Mouse (Mus musculus) cerebellum, postnatal 14 days (tissue): ENCODE measurements at regions not wholly inside any gene's neighbourhood (a gene's known extent, or its start where the extent isn't known, plus 50 kb on each side); places are given as distances from the start of the nearest gene placed in this dataset.
A peak's percentile ranks its signal among the peaks of the same experiment; 100 is the strongest.

Source experiments
- DNase-seq, 2 experiments: peaks; one replicate each; pipeline ENCODE4 v3.0.0; 2021; ENCODE audit warnings: mixed read lengths in 2 of 2

DNA sequence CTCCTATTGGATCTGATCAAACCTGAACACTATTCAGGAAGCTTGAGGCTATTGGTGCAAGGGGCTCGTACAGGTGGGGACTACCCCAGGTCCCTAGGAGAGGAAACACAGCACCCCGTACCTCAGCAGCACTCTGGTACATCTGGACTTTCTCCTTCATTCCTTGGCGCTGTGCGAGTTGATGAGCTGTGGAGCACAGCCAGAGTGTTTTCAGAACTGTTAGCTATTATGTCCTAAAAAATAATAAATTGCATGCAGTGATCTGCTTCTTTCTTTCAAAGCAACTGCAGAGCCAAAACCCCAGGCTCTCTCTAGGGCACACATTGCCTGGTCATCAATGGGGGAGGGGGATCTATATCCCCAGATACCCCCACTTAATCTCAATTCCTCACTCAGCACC is 122.6 kb downstream of the Gm12728 start:
- no peak for DNase-seq

DNA sequence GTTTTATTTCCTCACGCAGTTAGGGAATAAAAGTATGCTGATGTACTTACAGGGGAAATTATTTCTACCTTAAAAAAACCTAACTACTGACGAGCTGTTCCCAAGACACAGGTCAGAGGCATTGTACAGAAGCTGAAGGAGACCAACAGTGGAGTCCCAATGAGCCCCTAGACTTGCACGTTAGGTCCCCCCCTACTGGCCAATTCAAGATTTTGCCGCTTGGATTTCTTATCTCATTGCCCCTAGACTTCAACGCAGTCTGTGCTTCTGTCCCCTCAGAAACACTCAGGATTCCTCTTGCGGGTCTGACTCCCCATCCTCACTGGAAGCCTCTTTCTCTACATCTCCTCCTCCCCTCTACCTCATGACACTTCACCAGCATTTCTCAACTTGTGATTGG is 125.3 kb downstream of the Gm12728 start:
- peak; percentile 48 for DNase-seq

DNA sequence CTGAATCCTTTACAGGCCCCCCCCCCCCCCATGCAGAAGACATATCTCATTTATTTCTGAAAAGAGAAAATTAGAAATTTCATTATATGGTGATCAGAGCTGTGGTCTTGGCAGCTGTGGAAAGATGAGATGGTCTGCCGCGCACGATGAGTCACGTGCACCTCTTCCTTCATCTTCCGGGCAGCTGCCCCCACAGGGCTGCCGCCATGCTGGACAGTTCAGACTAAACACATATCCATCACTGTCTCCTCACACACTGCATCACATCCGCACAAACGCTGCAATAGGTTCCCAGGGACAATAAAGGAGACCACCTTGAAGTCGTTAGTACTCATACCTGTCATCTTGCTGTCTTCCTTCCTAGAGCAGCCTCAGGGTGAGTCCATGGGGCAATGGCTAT is 126.6 kb downstream of the Gm12728 start:
- DNase-seq: no peak

DNA sequence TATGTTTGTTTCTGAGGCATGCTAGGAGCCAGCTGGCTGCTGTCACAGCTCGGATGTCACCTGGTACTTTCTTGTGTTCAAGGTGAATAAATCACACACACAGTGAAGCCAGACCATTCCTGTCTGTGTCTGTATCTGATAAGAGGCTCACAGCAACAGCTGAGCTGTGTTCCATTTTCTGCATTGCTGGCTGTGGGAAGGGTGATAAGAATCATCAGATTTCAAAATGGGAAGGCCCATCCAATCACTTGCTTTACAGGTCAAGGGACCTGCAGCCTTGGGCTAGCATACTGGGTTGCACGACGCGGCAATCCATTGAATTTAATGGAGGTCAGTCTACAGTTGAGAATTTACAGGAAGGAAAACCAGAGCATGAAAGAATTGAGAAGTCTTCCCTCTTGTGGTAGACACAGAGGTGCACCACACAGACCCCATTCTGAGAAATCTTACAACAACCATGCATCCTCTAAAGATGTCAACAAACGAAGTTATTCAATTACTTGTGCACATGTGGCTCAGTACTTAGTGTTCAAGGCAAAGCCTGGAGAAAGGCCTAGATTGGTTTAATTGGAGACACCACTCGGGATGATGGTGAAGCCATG is 135.2 kb downstream of the Gm12728 start:
- no peak for DNase-seq

DNA sequence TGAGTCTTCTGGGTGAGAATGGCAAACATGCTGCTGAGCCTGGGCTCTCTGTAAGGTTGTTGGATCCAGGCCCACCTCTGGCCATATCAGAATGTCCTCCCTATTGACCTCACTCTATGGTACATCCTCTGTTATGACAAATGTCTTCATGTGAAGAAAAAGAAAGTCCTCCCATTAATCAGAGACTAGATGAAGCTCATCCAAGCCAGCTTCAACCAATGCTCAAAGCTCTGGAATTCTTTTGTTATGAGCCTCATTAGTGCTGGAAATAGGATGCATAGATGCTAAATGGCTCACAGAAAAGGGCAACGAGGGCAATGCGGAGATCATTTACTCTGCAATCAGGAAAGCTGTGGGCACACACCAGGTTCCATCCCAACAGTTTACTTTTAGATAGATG is 135.8 kb downstream of the Gm12728 start:
- no peak for DNase-seq

DNA sequence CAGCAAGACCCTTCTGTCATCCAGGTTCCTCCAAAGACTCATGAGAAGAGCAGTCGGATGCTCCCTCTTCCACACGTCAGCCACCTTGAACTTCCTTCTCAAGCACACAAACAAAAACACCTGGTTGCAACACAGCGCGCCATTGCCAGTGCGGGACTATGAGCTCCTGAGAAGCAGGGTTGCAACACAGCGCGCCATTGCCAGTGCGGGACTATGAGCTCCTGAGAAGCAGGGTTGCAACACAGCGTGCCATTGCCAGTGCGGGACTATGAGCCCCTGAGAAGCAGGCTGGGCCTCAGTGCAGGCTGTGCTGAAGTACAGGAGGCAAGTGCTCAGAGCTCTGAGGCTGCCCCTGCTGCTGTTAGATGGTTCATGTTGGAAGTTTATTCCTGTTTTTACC is 140.0 kb downstream of the Gm12728 start:
- no peak for DNase-seq

DNA sequence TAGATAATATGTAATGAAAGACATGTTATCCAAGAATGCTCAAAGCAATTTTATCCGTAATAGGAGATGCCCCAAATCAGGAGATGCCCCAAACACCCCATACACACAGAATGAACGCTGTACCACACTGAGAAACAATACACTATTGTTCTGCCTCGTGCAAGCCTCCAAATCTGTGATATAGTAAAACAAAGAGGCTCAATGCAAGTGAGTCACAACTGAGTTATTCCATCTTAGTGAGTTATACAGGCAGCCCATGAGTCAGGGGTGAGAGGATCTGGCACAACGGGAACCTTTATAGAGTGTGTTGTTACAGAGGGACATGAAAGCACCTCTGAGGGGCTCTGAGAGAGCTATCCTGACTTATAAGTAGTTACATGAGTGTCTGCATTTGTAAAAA is 145.3 kb downstream of the Gm12728 start:
- DNase-seq: no peak

DNA sequence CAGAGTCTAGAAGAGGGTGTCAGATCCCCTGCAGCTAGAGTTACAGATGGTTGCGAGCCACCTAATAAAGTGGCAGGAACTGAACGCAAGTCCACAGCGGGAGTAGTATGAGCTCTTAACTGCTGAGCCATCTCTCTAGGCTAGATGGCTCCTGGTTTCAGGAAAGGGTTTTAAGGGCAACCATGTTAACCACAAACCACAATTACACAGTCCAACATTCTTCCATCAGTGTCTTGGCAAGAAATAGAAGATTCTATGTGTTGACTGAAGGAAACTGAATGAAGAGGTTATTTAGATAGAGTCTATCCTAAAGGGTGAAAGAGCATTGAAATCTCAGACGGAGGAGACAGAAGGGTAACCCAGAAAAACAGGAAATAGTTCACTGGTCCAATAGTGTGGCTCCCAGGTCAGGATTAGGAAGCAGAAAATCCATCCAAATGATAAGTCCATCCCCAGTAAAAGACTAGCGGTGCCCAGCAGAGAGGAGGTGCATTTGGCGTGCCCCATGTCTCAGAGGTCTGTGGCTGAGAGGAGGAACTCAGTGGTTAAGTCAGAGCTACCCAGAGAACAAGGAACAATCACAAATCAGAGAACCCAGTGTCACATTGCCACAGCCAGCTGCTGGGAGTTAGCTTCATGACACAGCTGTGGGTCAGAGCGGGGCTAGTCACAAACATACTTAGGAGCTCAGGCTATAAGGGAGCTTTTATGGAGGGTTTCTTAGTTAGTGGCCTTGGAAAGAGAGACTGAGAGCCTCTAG is 147.3 kb downstream of the Gm12728 start:
- no peak for DNase-seq

DNA sequence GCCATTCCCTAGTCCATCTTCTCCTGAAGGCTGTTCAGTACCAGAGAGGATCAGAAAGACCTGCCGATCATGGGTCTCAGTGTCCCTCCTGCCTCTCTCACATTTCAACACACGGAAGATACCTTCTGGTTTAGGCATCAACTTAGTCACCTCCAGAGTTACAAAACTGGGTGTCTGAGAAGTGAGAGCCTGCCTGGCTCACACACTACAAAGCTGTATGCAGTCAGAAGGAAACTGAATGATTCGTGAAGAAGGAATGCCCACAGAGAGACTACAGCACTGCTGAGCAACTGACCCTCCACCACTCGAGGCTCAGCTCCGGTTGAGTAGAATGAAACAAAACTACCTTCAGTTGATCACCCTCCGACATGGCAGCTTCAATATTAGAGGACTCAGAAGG is 147.9 kb downstream of the Gm12728 start:
- no peak for DNase-seq

DNA sequence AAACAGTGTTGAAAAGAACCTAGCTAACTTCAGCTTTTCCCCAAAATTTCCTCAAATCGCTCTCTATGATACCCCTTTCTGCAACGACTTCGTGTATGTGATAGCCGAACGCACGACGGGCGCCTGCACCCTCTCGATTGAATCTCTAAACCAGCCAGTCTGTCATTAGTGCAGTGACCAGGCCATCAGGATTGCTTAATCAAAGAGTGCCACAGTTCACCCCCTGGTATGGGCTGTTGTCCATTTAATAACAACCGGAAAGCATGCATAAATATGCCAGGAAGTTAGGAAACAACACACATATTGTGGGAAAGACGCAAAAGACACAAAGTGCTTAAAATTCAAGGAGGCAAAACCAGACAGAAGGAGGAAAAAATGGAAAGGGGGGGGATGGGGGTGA is 149.2 kb downstream of the Gm12728 start:
- no peak for DNase-seq

DNA sequence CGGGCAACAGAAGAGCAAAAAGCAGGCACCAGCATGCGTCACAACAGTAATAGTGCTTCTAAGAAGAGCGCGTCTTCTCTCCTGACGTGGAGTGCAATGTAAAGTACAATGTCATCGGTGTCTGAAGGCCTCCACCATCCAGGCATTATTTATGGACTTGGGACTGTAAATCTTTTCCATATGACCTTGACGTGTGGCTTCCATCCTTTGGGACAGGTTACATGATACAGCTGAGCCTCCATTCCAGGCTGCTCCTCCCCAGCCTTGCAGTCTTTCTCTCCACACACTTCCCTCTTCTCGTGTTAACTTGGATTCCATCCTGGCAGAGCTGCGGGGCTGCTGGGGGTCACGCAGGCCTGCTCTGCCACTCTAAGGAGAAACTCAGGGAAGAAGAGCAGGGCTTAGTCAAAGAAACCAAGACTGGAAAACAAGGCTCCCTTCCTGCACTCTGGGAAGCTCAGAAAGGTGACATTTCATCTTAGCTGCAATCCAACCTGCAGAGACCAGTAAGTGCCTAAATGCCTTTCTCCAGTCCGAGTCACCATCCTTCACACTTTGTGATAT is 150.0 kb downstream of the Gm12728 start:
- DNase-seq: no peak

DNA sequence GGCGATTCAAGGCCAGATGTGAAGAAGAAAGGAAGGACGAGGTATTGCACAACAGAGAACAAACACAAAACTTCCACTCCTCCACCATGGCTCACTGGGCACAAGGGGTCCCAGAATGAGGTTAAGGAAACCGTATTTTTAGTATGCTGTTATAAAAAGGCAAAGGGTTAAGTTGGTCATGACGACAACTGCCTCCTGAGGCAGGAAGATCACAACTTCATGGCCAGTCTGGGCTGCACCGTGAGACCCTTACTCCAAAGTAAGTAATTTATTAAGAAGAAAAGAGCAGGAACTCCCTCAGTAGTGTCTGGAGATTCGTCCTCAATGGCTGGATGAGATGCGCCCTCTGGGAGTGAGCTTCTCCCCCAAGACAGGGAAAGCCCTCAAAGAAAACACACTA is 151.2 kb downstream of the Gm12728 start:
- DNase-seq: no peak

DNA sequence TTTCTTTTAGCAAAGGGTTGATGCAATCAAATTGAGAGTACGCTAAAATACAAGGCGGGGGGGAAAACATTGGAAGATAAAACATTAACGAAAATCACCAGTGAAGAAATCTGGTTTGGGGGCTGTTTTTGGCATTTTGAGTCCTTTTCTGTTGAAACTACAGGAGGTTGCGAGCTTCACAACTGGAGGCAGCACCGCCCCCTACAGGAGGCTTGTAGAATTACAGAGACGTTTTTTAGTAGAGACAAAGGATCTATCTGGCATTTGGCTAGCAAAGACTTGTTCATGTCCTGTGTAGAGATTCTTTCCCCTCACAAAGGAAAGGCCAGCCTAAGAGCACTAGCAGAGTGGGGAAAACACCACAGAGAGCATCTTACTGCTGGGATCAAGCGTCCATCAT is 152.1 kb downstream of the Gm12728 start:
- peak; percentile 57 to 71 for DNase-seq

DNA sequence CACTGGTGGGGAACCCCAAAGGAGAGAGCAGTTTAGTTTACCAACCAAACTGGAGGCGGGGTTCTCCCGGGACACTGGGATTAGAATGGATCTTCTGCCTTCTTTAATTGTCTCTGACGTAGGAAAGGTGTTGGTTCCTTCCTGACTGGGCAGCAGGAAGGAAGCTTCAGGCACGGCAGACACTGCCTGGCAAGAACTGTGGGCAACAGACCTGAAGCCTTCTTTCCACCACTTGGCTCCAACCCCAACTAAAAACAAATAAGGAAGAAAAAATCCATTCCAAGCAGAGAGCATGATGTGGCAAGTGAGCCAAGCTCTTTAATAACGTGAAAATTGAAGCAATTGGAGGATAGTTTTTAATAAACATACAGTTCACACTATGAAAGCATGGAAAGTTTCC is 155.3 kb downstream of the Gm12728 start:
- DNase-seq: no peak

DNA sequence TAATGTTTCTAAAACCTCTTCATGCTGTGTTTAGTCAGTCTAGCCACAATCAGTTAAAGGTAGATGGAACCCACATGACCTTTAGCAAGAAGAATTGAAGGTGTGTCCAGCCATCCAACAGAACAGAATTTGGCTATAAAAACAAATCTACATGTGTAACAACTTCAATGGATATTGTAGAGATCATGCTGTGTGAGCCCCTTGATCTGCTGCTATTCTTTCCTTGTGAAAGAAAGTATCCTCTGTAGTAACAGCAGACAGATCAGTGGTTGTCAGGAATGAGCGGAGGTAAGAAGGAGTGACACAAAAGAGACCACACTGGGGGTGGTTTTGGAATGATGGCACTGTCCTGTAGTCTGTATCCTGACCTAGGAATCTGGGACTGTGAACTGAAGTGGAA is 156.3 kb downstream of the Gm12728 start:
- DNase-seq: no peak

DNA sequence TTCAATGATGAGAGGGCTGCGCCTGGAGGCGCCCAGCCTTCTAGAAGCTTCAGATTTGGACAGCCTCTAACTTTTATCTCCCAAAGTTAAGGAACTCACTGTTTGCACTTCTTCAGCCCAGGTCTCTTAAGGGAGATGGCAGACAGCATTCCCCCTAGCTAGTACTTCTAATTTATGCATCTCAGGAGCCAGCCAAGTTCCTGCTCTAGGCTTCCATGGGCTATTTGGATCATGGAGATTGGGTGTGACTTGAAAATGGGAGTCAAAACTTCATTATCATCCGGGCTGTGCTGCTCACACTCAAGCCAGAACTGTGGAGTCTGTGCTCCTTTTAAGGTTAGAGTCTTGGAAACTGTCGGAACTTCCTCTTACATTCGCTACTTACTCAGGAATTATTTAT is 158.7 kb downstream of the Gm12728 start:
- no peak for DNase-seq

DNA sequence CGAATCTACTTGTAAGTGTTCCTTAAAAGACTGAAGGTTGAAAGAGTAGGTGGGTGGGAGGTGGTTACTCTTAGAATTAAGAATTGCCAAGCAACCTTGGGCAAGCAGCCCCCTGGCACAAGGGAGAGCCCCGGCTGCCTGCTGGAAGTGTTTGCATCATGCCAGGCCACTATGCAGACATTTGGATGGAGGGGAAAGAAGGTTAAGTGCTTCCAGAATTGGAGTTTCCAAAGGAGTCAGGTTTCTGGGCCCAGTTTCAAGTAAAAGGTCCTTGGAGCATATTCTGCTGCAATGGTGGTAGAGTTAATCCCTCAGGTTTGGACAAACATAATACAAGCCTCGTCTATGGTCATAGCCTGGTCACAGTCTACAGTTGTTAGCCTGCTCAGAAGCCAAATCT is 162.7 kb downstream of the Gm12728 start:
- no peak for DNase-seq

DNA sequence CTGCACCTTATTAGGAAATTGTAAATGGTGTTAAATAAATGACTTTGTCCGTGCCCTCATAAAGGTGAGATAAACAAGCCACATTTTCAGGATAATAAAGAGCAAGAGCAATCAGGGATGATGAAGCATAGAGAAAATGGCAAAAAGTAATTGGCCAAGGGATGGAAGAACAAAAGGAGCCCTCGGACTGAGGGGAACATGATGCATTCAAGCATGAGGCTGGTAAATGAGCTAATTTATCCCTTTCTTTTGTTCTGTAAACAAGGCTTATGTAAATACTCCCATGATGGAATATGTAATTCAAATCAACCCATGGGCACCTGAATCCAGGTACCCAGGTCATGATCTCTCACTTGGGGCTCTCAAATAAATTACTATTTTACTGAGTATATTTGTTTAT is 166.8 kb downstream of the Gm12728 start:
- no peak for DNase-seq

DNA sequence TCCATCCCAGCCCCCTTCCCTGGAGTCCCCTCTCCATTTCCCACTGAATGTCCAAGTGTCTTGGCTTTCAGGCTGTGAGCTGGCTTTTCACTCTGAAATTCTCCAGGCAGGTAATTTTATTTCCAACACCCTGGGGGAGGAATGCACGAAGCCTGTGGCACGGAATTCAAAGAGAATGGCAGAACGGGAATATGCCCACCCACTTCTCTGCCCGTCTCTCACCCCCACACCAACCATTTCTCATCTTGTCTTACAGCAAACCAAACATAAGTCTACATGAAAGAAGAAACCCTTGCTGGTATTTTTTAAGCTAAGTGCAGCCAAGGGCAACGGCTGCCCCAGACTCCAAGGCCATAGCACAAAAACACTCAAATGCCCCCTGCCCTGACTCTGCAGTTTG is 168.7 kb downstream of the Gm12728 start:
- DNase-seq: no peak

DNA sequence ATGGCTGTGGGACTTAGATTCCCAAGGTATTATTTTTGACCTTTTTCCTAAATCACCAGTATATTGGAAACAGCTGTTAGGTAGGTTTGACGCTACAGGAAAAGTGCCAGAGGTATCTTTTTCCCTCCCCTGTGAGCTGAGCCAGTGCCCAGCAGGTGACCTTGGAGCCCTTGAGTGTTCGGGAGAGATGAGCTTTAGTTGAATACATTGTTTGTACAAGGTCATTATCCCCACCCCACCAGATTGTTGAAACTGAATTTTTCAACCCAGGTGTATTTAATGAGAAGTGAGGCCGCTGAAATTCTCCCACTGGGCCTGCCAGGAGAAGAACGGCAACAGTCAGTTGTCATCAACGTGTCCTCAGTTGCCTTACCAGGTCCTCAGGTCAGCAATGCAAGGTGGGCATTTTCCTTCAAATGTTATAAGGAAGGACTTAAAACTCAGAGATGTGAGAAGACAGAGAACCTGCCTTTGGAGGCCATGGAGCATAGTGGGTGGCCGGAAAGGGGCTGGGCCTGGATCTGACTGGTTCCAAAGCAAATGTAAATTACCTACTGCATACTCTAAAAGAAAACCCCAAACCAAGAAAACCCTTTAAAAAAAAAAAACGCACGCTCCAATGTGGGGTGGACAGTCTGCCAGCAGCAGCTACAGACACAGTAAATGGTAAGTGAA is 172.2 kb downstream of the Gm12728 start:
- DNase-seq: no peak

DNA sequence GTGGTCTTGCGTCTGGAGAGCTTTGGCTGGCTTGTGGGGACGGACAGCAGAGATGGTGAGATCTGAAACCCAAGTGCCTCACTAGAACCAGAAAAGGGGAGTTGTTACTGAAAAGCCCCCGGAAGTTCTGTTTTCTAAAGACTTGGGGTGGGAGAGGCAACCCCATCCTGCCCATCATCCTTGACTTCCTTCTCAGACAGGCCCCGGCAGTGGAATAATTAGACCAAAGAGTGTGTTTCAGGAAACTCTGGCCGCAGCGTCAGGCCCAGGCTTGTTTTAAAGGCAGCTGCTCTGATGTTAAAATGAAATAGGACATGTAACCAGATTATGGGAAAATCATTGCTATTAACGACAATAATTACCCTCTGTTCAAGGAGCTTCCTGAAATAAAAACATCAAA is 172.9 kb downstream of the Gm12728 start:
- no peak for DNase-seq

DNA sequence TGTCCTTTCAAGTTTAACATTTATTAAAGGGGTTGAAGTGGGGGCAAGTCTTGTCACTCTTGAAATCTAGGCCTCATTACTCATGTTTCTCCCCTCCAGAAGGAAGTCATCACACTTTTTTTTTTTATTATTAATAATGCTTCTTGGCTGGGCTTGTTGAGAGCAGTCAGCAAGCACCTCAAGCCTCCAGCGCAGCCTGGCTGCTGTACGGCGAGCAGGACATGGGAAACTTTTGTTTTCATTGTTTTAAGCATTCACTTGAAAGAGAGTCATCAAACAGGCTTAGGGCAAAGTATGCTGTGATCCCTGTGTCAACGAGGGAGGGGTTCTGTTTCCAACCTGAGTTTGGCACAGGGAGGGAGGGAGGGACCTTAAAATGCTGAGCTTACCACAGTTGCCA is 178.7 kb downstream of the Gm12728 start:
- DNase-seq: no peak

DNA sequence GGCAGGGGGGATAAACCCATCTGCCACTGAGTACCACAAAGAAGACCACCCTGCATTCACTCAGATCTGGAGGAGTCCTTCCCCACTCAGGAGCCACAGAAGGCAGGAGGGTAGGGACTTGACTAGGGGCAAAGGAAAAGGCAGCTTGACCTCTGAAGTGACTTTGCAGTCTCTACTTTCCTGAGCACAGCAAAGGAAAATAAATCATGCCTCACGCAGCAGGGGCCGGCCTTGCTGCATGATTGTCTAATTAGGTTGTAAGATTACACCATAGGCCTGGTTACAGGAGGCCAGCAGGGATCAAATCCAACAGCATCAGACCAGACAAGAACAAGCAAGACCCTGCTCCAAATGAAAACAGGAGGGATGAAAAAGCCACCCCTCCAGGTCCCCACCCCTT is 180.0 kb downstream of the Gm12728 start:
- DNase-seq: no peak

DNA sequence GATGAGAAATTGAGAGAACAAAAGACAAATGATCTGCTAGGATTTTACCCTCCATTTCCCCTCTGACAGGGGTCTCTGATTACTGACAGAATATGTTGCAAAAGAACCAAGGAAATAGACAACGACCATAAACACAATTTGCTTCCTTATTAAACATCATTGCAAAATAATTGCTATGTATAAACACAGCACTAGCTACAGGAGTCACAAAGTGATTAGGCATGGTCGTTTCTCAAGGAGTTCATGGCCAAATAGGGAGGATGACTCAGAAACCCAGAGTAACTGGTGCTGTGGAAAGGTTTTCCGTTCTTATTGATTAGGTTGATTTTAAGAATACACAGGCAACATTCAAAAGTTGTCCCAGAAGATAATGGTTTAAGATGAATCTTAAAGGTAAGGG is 180.4 kb downstream of the Gm12728 start:
- no peak for DNase-seq
